Mouse (Mus musculus): ENCODE results near the gene Rims1. TPM values are rescaled to one million over a fixed set of nuclear protein-coding genes. Genes with fewer than 3 reads are reported as not detected.

Gene Rims1
- polyA plus RNA-seq, 1 experiment from 2014 or later, result not detected

- CTCF ChIA-PET, result no interaction called here
- no peak for TF ChIP-seq CTCF (IDR thresholded peaks at IDR 0.05)
- in situ Hi-C loops (cut with MboI; ENCODE audit: low pct_unique_long_range_greater_than_20kb), result no loop called here
- ATAC-seq (no peak), DNase-seq (ENCODE audit: low read depth, low spot score) (no peak)
- POLR2A ChIA-PET, result no interaction called here
- H3K27me3 ChIP-seq, result peaks cover 15% of the 10 kb centered on the region
Measured at GRCm38 (mm10) chr1:22694514-22694913, 111.3 kb downstream of the Rims1 start.

- TF ChIP-seq CTCF (IDR thresholded peaks at IDR 0.05), result no peak
- ATAC-seq (no peak), DNase-seq (ENCODE audit: low read depth, low spot score) (no peak)
- ChIA-PET CTCF (no interaction called here), POLR2A (no interaction called here)
- peaks cover 30% of the 10 kb centered on the region for H3K27me3 ChIP-seq
- in situ Hi-C loops (cut with MboI; ENCODE audit: low pct_unique_long_range_greater_than_20kb), result no loop called here
Measured at GRCm38 (mm10) chr1:22683455-22683854, 122.3 kb downstream of the Rims1 start.

DNA sequence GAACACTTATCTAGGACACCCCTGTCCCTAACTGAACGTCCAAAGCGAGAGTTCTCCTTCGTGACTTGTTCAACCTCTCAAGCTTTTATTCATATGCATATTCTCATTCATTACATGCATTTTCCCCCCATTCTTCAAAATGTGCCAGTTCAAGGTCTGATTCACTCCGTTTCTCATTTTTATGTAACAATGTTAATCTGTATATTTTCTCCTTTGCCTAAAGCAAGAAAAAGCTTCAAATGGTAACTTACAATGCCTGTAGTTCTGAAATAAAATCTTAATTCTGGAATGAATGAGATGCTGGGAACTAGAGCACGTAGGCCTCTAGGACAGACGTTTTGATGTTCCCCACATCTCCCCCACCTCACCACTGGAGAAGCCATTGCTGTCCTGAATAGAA lies 141.6 kb downstream of the Rims1 start:
- peaks cover 15% of the 10 kb centered on the region for H3K27me3 ChIP-seq
- in situ Hi-C loops (cut with MboI; ENCODE audit: low pct_unique_long_range_greater_than_20kb), result no loop called here
- TF ChIP-seq CTCF (IDR thresholded peaks at IDR 0.05), result no peak
- ChIA-PET CTCF (interaction anchor here (1.1 kb wide), 1 partner anchor 11 kb away, joined by 3 read pairs; no protein-coding TSS in a partner anchor), POLR2A (no interaction called here)
- DNase-seq (ENCODE audit: low read depth, low spot score) (no peak), ATAC-seq (no peak)

- H3K27me3 ChIP-seq, result peaks cover 15% of the 10 kb centered on the region
- in situ Hi-C loops (cut with MboI; ENCODE audit: low pct_unique_long_range_greater_than_20kb), result no loop called here
- POLR2A ChIA-PET, result no interaction called here
- CTCF ChIA-PET, result no interaction called here
- TF ChIP-seq CTCF (IDR thresholded peaks at IDR 0.05), result no peak
- ATAC-seq, result no peak
- DNase-seq (ENCODE audit: low read depth, low spot score), result no peak
Measured at GRCm38 (mm10) chr1:22661825-22662224, 144.0 kb downstream of the Rims1 start.

DNA sequence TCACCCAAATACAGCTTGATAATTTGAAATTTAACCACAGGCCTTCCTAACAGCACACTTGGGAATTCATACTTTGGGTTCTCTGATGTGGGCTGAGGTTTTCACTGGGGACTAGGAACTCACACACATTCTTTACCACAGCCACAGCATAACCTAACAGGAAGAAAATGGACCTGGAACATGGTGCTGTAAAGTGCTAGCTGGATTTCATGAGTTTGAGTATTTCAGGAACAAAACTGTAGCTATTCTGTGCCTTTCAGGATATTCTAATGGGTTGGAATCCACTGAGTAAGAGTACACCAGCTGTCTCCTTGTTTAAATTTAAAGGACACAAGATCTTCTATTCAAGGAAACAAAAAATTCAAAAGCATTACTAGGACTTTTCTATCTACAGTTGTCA lies 149.8 kb downstream of the Rims1 start:
- POLR2A ChIA-PET, result no interaction called here
- CTCF ChIA-PET, result interaction anchor here (1.2 kb wide), 1 partner anchor 10 kb away, joined by 3 read pairs; no protein-coding TSS in a partner anchor
- in situ Hi-C loops (cut with MboI; ENCODE audit: low pct_unique_long_range_greater_than_20kb), result no loop called here
- TF ChIP-seq CTCF (IDR thresholded peaks at IDR 0.05), result no peak
- no peak for DNase-seq (ENCODE audit: low read depth, low spot score)
- ATAC-seq, result no peak
- peaks cover 11% of the 10 kb centered on the region for H3K27me3 ChIP-seq

- H3K27me3 ChIP-seq, result peaks cover 11% of the 10 kb centered on the region
- TF ChIP-seq CTCF (IDR thresholded peaks at IDR 0.05), result no peak
- ATAC-seq, result no peak
- in situ Hi-C loops (cut with MboI; ENCODE audit: low pct_unique_long_range_greater_than_20kb), result no loop called here
- CTCF ChIA-PET, result interaction anchor here (1.2 kb wide), 1 partner anchor 11 kb away, joined by 3 read pairs; no protein-coding TSS in a partner anchor
- no peak for DNase-seq (ENCODE audit: low read depth, low spot score)
- POLR2A ChIA-PET, result no interaction called here
Measured at GRCm38 (mm10) chr1:22654903-22655302, 150.9 kb downstream of the Rims1 start.

DNA sequence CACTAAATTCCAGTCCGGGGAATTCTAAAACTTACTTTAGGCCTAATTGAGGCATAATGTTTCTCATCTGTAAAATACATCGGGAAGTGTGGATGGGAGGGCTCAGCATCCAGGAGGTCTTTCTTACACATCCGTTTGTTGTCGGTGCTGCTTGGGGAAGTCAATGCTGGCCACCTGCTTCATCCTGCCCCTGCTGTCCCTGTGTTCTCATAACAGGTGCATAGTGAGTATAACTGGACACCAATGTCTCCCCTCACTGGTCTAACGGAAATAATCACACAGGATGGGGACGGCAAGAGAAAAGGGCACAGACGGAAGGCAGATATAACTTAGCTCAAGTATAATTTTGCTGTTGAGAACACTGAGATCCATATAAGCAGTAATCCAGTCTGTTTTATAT lies 155.2 kb downstream of the Rims1 start:
- ChIA-PET CTCF (no interaction called here), POLR2A (no interaction called here)
- no peak for ATAC-seq
- H3K27me3 ChIP-seq, result peaks cover 8% of the 10 kb centered on the region
- TF ChIP-seq CTCF (IDR thresholded peaks at IDR 0.05), result no peak
- in situ Hi-C loops (cut with MboI; ENCODE audit: low pct_unique_long_range_greater_than_20kb), result no loop called here
- no peak for DNase-seq (ENCODE audit: low read depth, low spot score)

- H3K27me3 ChIP-seq, result peaks cover 4% of the 10 kb centered on the region
- ChIA-PET CTCF (no interaction called here), POLR2A (no interaction called here)
- in situ Hi-C loops (cut with MboI; ENCODE audit: low pct_unique_long_range_greater_than_20kb), result no loop called here
- DNase-seq (ENCODE audit: low read depth, low spot score), result no peak
- ATAC-seq, result no peak
- TF ChIP-seq CTCF (IDR thresholded peaks at IDR 0.05), result no peak
Measured at GRCm38 (mm10) chr1:22649432-22649831, 156.4 kb downstream of the Rims1 start.

GRCm38 (mm10) chr1:22645257-22645656 lies 160.5 kb downstream of the Rims1 start:
- ATAC-seq (no peak), DNase-seq (ENCODE audit: low read depth, low spot score) (no peak)
- H3K27me3 ChIP-seq, result no peaks in the 10 kb centered on the region
- ChIA-PET CTCF (no interaction called here), POLR2A (no interaction called here)
- in situ Hi-C loops (cut with MboI; ENCODE audit: low pct_unique_long_range_greater_than_20kb), result no loop called here
- no peak for TF ChIP-seq CTCF (IDR thresholded peaks at IDR 0.05)

DNA sequence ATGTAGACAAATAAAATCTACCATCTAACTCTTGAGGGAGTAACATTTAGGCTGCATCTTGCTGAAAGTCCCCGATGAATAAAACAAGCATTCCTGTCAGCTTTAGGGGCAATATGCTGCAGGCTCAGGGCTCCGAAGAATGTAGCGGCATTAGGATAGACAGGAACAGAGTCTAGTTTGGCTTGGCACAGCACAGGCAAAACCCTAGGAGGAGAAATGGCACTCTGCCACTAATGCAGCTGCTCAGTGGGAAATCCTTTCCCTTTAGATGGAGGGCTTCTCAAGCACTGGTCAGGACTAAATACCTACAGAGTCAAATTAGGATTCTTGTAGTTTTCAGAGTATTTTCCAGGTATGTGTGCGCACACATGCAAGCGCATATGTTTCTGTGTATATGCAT lies 165.2 kb downstream of the Rims1 start:
- ChIA-PET POLR2A (interaction anchor here (0.5 kb wide), 1 partner anchor 50 kb away, joined by 4 read pairs; no protein-coding TSS in a partner anchor), CTCF (no interaction called here)
- ATAC-seq, result no peak
- in situ Hi-C loops (cut with MboI; ENCODE audit: low pct_unique_long_range_greater_than_20kb), result no loop called here
- no peaks in the 10 kb centered on the region for H3K27me3 ChIP-seq
- no peak for DNase-seq (ENCODE audit: low read depth, low spot score)
- TF ChIP-seq CTCF (IDR thresholded peaks at IDR 0.05), result no peak

DNA sequence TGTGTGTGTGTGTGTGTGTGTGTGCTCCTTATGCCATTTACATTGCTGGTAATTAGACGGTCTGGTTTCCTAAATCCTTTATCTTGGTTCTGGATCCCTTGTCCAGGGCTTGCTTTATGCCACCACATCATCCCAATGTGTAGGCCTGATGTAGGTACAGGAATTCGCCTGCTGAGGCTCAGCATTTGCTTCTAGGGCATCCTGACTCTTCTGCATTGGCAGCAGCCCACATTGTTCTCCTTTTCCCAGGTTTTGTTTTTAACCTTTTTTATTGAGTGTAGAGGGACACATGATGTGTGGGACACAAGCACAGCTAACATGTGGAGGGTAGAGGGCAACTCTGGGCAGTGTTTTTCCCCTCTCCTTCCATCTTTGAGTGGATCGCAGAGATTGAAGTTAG lies 166.1 kb downstream of the Rims1 start:
- in situ Hi-C loops (cut with MboI; ENCODE audit: low pct_unique_long_range_greater_than_20kb), result no loop called here

DNA sequence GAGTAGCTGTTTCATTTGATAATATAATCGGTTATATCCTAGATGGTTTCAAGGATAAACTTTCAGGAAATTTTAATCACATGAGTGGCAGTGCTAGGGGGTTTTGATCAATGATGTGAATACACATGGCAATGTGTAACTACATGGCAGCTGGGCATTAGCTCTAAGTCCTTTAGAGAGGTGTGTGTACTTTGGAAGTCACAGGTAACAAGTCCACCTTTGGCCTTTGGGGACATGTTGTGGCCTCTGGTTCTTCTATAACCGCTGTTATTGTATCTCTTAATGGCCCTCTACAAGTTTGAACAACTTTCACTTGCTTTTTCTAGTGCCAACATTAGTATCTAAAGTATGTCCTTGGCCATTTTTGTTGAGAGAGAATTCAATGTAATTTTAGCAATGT lies 171.9 kb downstream of the Rims1 start:
- H3K27me3 ChIP-seq, result no peaks in the 10 kb centered on the region
- ATAC-seq (no peak), DNase-seq (ENCODE audit: low read depth, low spot score) (no peak)
- no peak for TF ChIP-seq CTCF (IDR thresholded peaks at IDR 0.05)
- CTCF ChIA-PET, result no interaction called here
- in situ Hi-C loops (cut with MboI; ENCODE audit: low pct_unique_long_range_greater_than_20kb), result no loop called here
- POLR2A ChIA-PET, result no interaction called here

More for the DNA sequence above, 166.1 kb downstream of the Rims1 start:
- no peak for TF ChIP-seq CTCF (IDR thresholded peaks at IDR 0.05)
- H3K27me3 ChIP-seq, result no peaks in the 10 kb centered on the region
- POLR2A ChIA-PET, result no interaction called here
- ATAC-seq (no peak), DNase-seq (ENCODE audit: low read depth, low spot score) (no peak)
- CTCF ChIA-PET, result no interaction called here
